Mouse (Mus musculus): ENCODE measurements at regions not wholly inside any gene's neighbourhood (a gene's known extent, or its start where the extent isn't known, plus 50 kb on each side); places are given as distances from the start of the nearest gene placed in this dataset.

DNA sequence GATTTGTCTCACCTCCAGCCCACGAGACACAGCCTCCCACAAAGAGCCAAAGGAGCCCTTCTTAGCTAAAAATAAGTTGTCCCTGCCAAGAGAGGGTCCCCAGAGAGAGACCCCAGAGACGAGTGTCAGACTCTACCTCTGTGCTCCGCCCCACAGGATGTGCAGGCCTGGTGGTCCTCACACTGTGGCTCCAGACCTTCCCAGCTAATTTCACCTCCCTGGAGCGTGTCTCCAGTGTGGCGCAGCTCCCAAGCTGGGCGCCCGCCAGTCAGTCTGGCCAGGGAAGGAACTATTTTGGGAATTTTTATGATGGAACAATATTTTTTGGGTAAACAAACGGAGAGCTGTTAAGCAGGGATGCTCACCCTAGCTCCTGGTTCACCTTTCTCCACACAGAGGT is 50.8 kb upstream of the Jdp2 start:
- Histone ChIP-seq H3K27me3 (replicated peaks) (no peaks in the 10 kb centered on the region), H3K4me2 (no peak overlapping the region), H3K4me1 (replicated peaks) (peaks cover 35% of the 10 kb centered on the region), H3K9me3 (replicated peaks) (no peaks in the 10 kb centered on the region; the same call in 1 of the 2 replicates), H3K4me3 (no peak overlapping the region), H3K9ac (no peak overlapping the region), H3K27ac (ENCODE audit: poor library complexity, severe bottlenecking) (no peak overlapping the region), H3K36me3 (no peaks in the 10 kb centered on the region)
- 53% methylated on average over 8 of the region's 8 CpGs for WGBS
- no peak for ATAC-seq (ENCODE audit: insufficient number of reproducible peaks, low FRiP score)
